Mouse (Mus musculus): ENCODE results near the gene Rtca.

GRCm38 (mm10) chr3:116542070-116542469 is 34.1 kb upstream of the Rtca start:
- TF ChIP-seq MAX (IDR thresholded peaks at IDR 0.05; ENCODE audit: low read depth), result no peak
- TF ChIP-seq POLR2A (IDR thresholded peaks at IDR 0.05; ENCODE audit: insufficient read length, low read depth), result no peak
- no peak for TF ChIP-seq MYOD1 (IDR thresholded peaks at IDR 0.05; ENCODE audit: control insufficient read depth in 1 of 3, insufficient read length in 2 of 3, low read depth in 2 of 3)
